Mouse (Mus musculus) stomach, postnatal 0 days (tissue): Measurements from ENCODE around the gene Rbpms2. TPM values are rescaled to one million over a fixed set of nuclear protein-coding genes. Genes with fewer than 3 reads are reported as not detected.

Experiments used
- ATAC-seq: fragments of 200-750 bp; cut with Nextera tagmentation; 2 replicates; pipeline ENCODE4 v1.8.0; 2017; ENCODE audit not compliant: low FRiP score, low TSS enrichment
- DNase-seq: peaks from one replicate; pipeline ENCODE4 v3.0.0-alpha.2; 2016; ENCODE audit warnings: low spot score
- H3K27ac ChIP-seq: fragments of 300-500 bp; sonication (generic); replicated peaks from 2 replicates; pipeline ENCODE4 v1.5.1; 2014; ENCODE audit warnings: mild to moderate bottlenecking, control low read depth
- H3K27me3 ChIP-seq: fragments of 300-500 bp; sonication (generic); 2 replicates; pipeline ENCODE4 v1.6.1; 2014; ENCODE audit warnings: low read length; ENCODE audit not compliant: control insufficient read depth, insufficient read depth
- H3K36me3 ChIP-seq: fragments of 300-500 bp; sonication (generic); 2 replicates; pipeline ENCODE4 v1.6.1; 2014; ENCODE audit warnings: low read length, mixed read lengths; ENCODE audit not compliant: control insufficient read depth, insufficient read depth
- H3K4me1 ChIP-seq: fragments of 300-500 bp; sonication (generic); replicated peaks from 2 replicates; pipeline ENCODE4 v1.6.1; 2014; ENCODE audit warnings: antibody characterized with exemption; ENCODE audit not compliant: control insufficient read depth, insufficient read depth
- H3K4me2 ChIP-seq: fragments of 300-500 bp; sonication (generic); replicated peaks from 2 replicates; pipeline ENCODE4 v1.6.1; 2014; ENCODE audit warnings: low read depth, mild to moderate bottlenecking, control low read depth, moderate library complexity
- H3K4me3 ChIP-seq: fragments of 300-500 bp; sonication (generic); 2 replicates; pipeline ENCODE4 v1.5.1; 2014; ENCODE audit warnings: low read depth, low read length, control low read depth
- H3K9ac ChIP-seq: fragments of 300-500 bp; sonication (generic); 2 replicates; pipeline ENCODE4 v1.6.1; 2014; ENCODE audit warnings: mild to moderate bottlenecking, low read length, control low read depth, mixed read lengths
- H3K9me3 ChIP-seq: fragments of 300-500 bp; sonication (generic); 2 replicates; pipeline ENCODE4 v1.6.1; 2016; ENCODE audit warnings: low read length; ENCODE audit not compliant: control insufficient read depth
- CTCF ChIP-seq: IDR thresholded peaks from 2 replicates; pipeline ENCODE4 v1.5.1; 2016; ENCODE audit warnings: antibody characterized with exemption, low read depth, mild to moderate bottlenecking, moderate library complexity
- EP300 ChIP-seq: optimal IDR thresholded peaks from 2 replicates; pipeline ENCODE3; 2016; ENCODE audit warnings: antibody characterized with exemption
- WGBS: fragments of 180-500 bp; shearing (Covaris S2); extraction: QIAGEN DNeasy Blood & Tissue Kit; methylation state at CpG from one replicate; pipeline ENCODE4 v1.1.7; 2014; 5-methylcytosine and 5-hydroxymethylcytosine counted together
- polyA plus RNA-seq: library from polyadenylated mRNA; unstranded; fragments of >200 nt; fragmentation: Nextera tagmentation; extraction: Ambion mirVana; gene quantifications from 2 replicates; pipeline ENCODE4 v1.2.1, GENCODE M21; 2015

Rbpms2 gene
- polyA plus RNA-seq, 1 experiment from 2014 or later: 19.9 TPM

- Histone ChIP-seq H3K27ac (no peak overlapping the region), H3K9ac (no peak overlapping the region), H3K27me3 (no peaks in the 10 kb centered on the region), H3K4me1 (no peaks in the 10 kb centered on the region), H3K9me3 (no peaks in the 10 kb centered on the region), H3K4me3 (no peak overlapping the region), H3K4me2 (no peak overlapping the region), H3K36me3 (peaks cover 15% of the 10 kb centered on the region)
- DNase-seq (no peak), ATAC-seq (no peak)
- WGBS: 89% methylated on average over 7 of the region's 7 CpGs
- no peak for TF ChIP-seq CTCF
- no peak for TF ChIP-seq EP300
These were observed 73.8 kb downstream of the Rbpms2 start for GRCm38 (mm10) chr9:65703241-65703640.

- H3K36me3 ChIP-seq: peaks cover 10% of the 10 kb centered on the region
- no peaks in the 10 kb centered on the region for H3K27me3 ChIP-seq
- no peaks in the 10 kb centered on the region for H3K9me3 ChIP-seq
- no peak for ATAC-seq
- WGBS: 87% methylated on average over 24 of the region's 24 CpGs
- no peak overlapping the region for H3K27ac ChIP-seq
- no peak overlapping the region for H3K9ac ChIP-seq
- no peak overlapping the region for H3K4me2 ChIP-seq
- no peak overlapping the region for H3K4me3 ChIP-seq
- no peaks in the 10 kb centered on the region for H3K4me1 ChIP-seq
- TF ChIP-seq CTCF (no peak), EP300 (no peak)
- no peak for DNase-seq
These were observed 74.6 kb downstream of the Rbpms2 start for GRCm38 (mm10) chr9:65703926-65704595.

Other genes starting within 250 kb of the Rbpms2 start
- 0.38 and 0.49 TPM in 2 replicates for gene Kbtbd13, start 238.0 kb upstream of the Rbpms2 start, polyA plus RNA-seq
- 3.7 and 3.9 TPM in 2 replicates for gene Rasl12, start 231.1 kb upstream of the Rbpms2 start, polyA plus RNA-seq
- not detected in 2 replicates for gene Slc51b, start 206.7 kb upstream of the Rbpms2 start, polyA plus RNA-seq
- gene Mtfmt, start 193.9 kb upstream of the Rbpms2 start, polyA plus RNA-seq: 11.5 and 12.4 TPM in 2 replicates
- gene Spg21, start 168.7 kb upstream of the Rbpms2 start, polyA plus RNA-seq: 62.3 and 67.7 TPM in 2 replicates
- 0.18 and 0.35 TPM in 2 replicates for gene Ankdd1a, start 109.5 kb upstream of the Rbpms2 start, polyA plus RNA-seq
- gene Plekho2, start 49.6 kb upstream of the Rbpms2 start, polyA plus RNA-seq: 9.6 and 10.6 TPM in 2 replicates
- gene Pif1, start 42.5 kb upstream of the Rbpms2 start, polyA plus RNA-seq: 2.1 and 2.4 TPM in 2 replicates
- gene Oaz2, start 38.4 kb downstream of the Rbpms2 start, polyA plus RNA-seq: 138 and 144 TPM in 2 replicates
- 2.4 and 2.7 TPM in 2 replicates for gene Zfp609, start 197.9 kb downstream of the Rbpms2 start, polyA plus RNA-seq